Mouse (Mus musculus) cortical plate, adult 2 months (tissue): ENCODE results near the gene Cdca5.

Experiments
- CTCF ChIP-seq: fragments of 200-500 bp; IDR thresholded peaks from 2 replicates; pipeline ENCODE4 v1.5.1; 2011; ENCODE audit warnings: mild to moderate bottlenecking, control low read depth, low read length; ENCODE audit not compliant: insufficient read depth; ENCODE audit errors: extremely low read depth
- POLR2A ChIP-seq: fragments of 200-500 bp; IDR thresholded peaks from 2 replicates; pipeline ENCODE4 v1.6.1; 2011; ENCODE audit warnings: mild to moderate bottlenecking, low read length, control low read depth; ENCODE audit not compliant: insufficient read depth; ENCODE audit errors: extremely low read depth

DNA sequence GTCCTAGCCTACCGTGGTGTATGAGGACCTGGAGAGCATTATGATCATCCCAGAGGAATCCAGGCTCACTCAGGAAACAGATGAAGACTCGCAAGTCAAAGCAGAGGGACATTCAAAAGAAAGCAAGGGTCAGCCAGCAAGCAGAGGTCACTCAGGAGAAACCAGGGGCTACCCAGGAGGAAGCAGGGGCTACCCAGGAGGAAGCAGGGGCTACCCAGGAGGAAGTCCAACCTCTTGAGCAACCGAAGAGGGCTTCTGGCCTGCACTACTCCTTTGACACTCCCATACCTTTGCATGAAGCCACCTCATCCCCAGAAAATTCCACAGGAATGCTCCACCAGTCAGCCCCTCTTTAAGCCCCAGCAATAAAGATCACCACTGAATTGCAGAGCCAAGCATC is 13.1 kb downstream of the Cdca5 start:
- no peak for TF ChIP-seq POLR2A
- TF ChIP-seq CTCF: no peak
